Mouse (Mus musculus): ENCODE data around the gene D930048N14Rik.
A peak's percentile ranks its signal among the peaks of the same experiment; 100 is the strongest.

The D930048N14Rik gene

GRCm38 (mm10) chr11:51703379-51703998 is 52.7 kb downstream of the D930048N14Rik start:
- DNase-seq (ENCODE audit: low spot score): peak; percentile 31

- DNase-seq (ENCODE audit: low spot score): no peak
Measured at GRCm38 (mm10) chr11:51706451-51706850, 55.7 kb downstream of the D930048N14Rik start.

- DNase-seq (ENCODE audit: low spot score): no peak
Measured at GRCm38 (mm10) chr11:51707080-51707479, 56.3 kb downstream of the D930048N14Rik start.

All from testis, postnatal 14 days (tissue).